13 mouse cellular contexts compared by ENCODE assay signal in genomic region chr9:116338093-116338728, GRCm38 (mm10).
A peak's percentile ranks its signal among the peaks of the same experiment; 100 is the strongest.
DNase-seq lines count a peak whose midpoint lies in the region; ATAC-seq and TF ChIP-seq lines count a peak whose summit lies in the region.
"Had no signal": no experiment of that assay in that cellular context is flagged by ENCODE, and none has a peak within 500 bp of the region (broad histone marks: within the 10 kb centered on the region; RNA-seq: fewer than 3 reads in every experiment).

No protein-coding gene starts in this region.

- no peak for ATAC-seq in kidney, embryonic 16.5 days (ENCODE audit: low FRiP score, low TSS enrichment)
- ATAC-seq in intestine, postnatal 0 days = no peak
- ATAC-seq: hindbrain, embryonic 16.5 days had no signal

- 69% methylated on average over 5 of the region's 5 CpGs for WGBS in kidney, embryonic 16.5 days
- 58% methylated on average over 5 of the region's 5 CpGs for whole genome bisulfite sequencing in small intestine, adult 2 months
- 68% methylated on average over 5 of the region's 5 CpGs for WGBS in intestine, postnatal 0 days

- H3K4me2 ChIP-seq in kidney, embryonic 16.5 days (replicated peaks; ENCODE audit: low read depth, low read length) = no peak overlapping the region
- no peak overlapping the region for H3K4me2 ChIP-seq in intestine, postnatal 0 days (replicated peaks; ENCODE audit: low read depth)
- H3K4me2 ChIP-seq: embryonic facial prominence, embryonic 12.5 days had no signal

- no peaks in the 10 kb centered on the region for H3K36me3 ChIP-seq in kidney, embryonic 16.5 days (ENCODE audit: insufficient read depth, low read length)
- H3K36me3 ChIP-seq in small intestine, adult 2 months (ENCODE audit: control insufficient read depth, insufficient read depth, low read length) = no peaks in the 10 kb centered on the region
- no peaks in the 10 kb centered on the region for H3K36me3 ChIP-seq in intestine, postnatal 0 days (ENCODE audit: control insufficient read depth, insufficient read depth)
- H3K36me3 ChIP-seq: embryonic facial prominence, embryonic 12.5 days had no signal

- no peak for TF ChIP-seq CTCF in gastrocnemius, adult 2 months (IDR thresholded peaks at IDR 0.05)
- no peak for TF ChIP-seq CTCF in small intestine, adult 2 months (IDR thresholded peaks at IDR 0.05; ENCODE audit: extremely low read depth, insufficient read length, insufficient replicate concordance, low read depth, low read length)
- TF ChIP-seq CTCF in intestine, postnatal 0 days (IDR thresholded peaks at IDR 0.05; ENCODE audit: low read depth) = no peak

- intact Hi-C loops in gastrocnemius, adult 2 months (cut with DNase I) = loop anchor here (5.0 kb wide), 1 partner anchor 246 kb away; no protein-coding TSS in a partner anchor

- no peak overlapping the region for H3K9ac ChIP-seq in kidney, embryonic 16.5 days (replicated peaks; ENCODE audit: low read length)
- no peak overlapping the region for H3K9ac ChIP-seq in intestine, postnatal 0 days (ENCODE audit: low read depth, low read length)
- H3K9ac ChIP-seq: embryonic facial prominence, embryonic 12.5 days had no signal

- H3K27me3 ChIP-seq in kidney, embryonic 16.5 days (ENCODE audit: insufficient read depth, low read length) = no peaks in the 10 kb centered on the region
- no peaks in the 10 kb centered on the region for H3K27me3 ChIP-seq in small intestine, adult 2 months (ENCODE audit: control insufficient read depth, insufficient read depth, low read length)
- H3K27me3 ChIP-seq in intestine, postnatal 0 days (replicated peaks; ENCODE audit: control insufficient read depth, insufficient read depth, low read length) = no peaks in the 10 kb centered on the region
- H3K27me3 ChIP-seq: embryonic facial prominence, embryonic 12.5 days had no signal

- TF ChIP-seq POLR2A in small intestine, adult 2 months (IDR thresholded peaks at IDR 0.05; ENCODE audit: low read depth, low read length) = no peak

- peaks cover 3% of the 10 kb centered on the region; the same call in 1 of the 2 replicates for H3K9me3 ChIP-seq in kidney, embryonic 16.5 days (ENCODE audit: low read length)
- H3K9me3 ChIP-seq in intestine, postnatal 0 days (ENCODE audit: control insufficient read depth) = no peaks in the 10 kb centered on the region
- H3K9me3 ChIP-seq: embryonic facial prominence, embryonic 12.5 days had no signal

- no peak overlapping the region for H3K4me3 ChIP-seq in gastrocnemius, adult 2 months
- H3K4me3 ChIP-seq in kidney, embryonic 16.5 days (ENCODE audit: low read length) = no peak overlapping the region
- no peak overlapping the region for H3K4me3 ChIP-seq in small intestine, adult 2 months (ENCODE audit: low read depth, low read length)
- no peak overlapping the region for H3K4me3 ChIP-seq in intestine, postnatal 0 days (ENCODE audit: low read depth, low read length)
- H3K4me3 ChIP-seq: embryonic facial prominence, embryonic 12.5 days had no signal

- DNase-seq in gastrocnemius, adult 2 months = no peak
- DNase-seq in gastrocnemius, adult 8-10 months (ENCODE audit: low spot score in 2 of 2) = no peak
- peak; percentile 81 for DNase-seq in CD4-positive, CD25-positive, alpha-beta regulatory T cell, adult 2 months (ENCODE audit: low read depth, low spot score)
- no peak for DNase-seq in cerebellum, adult 11-12 months
- DNase-seq in left cerebral cortex, adult 11 months (ENCODE audit: low spot score) = no peak
- DNase-seq: gastrocnemius, postnatal 10 days; lung, adult 2 months; right cerebral cortex, postnatal 4 days had no signal

- H3K4me1 ChIP-seq in kidney, embryonic 16.5 days (ENCODE audit: insufficient read depth, low read length) = 0 out of 2 replicates have a peak, but pooled peaks cover 3% of the 10 kb centered on the region
- peaks cover 13% of the 10 kb centered on the region for H3K4me1 ChIP-seq in small intestine, adult 2 months (ENCODE audit: control insufficient read depth, insufficient read depth, insufficient read length, low read length)
- no peaks in the 10 kb centered on the region for H3K4me1 ChIP-seq in intestine, postnatal 0 days (replicated peaks; ENCODE audit: control insufficient read depth, insufficient read depth, low read length)
- H3K4me1 ChIP-seq: embryonic facial prominence, embryonic 12.5 days had no signal

- H3K27ac ChIP-seq in gastrocnemius, adult 2 months = 0 out of 2 replicates have a peak overlapping the region, but pooled peaks have one; percentile 8
- 0 out of 2 replicates have a peak overlapping the region, but pooled peaks have one; percentile 0 for H3K27ac ChIP-seq in kidney, embryonic 16.5 days (ENCODE audit: low read length)
- H3K27ac ChIP-seq in small intestine, adult 2 months (ENCODE audit: insufficient read depth, low read depth, low read length) = peak overlapping the region; percentile 68
- H3K27ac ChIP-seq in intestine, postnatal 0 days (ENCODE audit: low read depth, low read length) = no peak overlapping the region
- H3K27ac ChIP-seq: embryonic facial prominence, embryonic 12.5 days had no signal
